Mouse (Mus musculus) liver, adult (tissue): Measurements from ENCODE around the gene Ltbp3.

Source experiments
- GATA4 ChIP-seq: IDR thresholded peaks from 2 replicates; pipeline ENCODE4 v1.6.1; 2014; ENCODE audit warnings: mild to moderate bottlenecking, low read length; ENCODE audit not compliant: insufficient replicate concordance

Ltbp3 gene

GRCm38 (mm10) chr19:5802787-5803040, 62.0 kb downstream of the Ltbp3 start:
- TF ChIP-seq GATA4 = no peak

DNA sequence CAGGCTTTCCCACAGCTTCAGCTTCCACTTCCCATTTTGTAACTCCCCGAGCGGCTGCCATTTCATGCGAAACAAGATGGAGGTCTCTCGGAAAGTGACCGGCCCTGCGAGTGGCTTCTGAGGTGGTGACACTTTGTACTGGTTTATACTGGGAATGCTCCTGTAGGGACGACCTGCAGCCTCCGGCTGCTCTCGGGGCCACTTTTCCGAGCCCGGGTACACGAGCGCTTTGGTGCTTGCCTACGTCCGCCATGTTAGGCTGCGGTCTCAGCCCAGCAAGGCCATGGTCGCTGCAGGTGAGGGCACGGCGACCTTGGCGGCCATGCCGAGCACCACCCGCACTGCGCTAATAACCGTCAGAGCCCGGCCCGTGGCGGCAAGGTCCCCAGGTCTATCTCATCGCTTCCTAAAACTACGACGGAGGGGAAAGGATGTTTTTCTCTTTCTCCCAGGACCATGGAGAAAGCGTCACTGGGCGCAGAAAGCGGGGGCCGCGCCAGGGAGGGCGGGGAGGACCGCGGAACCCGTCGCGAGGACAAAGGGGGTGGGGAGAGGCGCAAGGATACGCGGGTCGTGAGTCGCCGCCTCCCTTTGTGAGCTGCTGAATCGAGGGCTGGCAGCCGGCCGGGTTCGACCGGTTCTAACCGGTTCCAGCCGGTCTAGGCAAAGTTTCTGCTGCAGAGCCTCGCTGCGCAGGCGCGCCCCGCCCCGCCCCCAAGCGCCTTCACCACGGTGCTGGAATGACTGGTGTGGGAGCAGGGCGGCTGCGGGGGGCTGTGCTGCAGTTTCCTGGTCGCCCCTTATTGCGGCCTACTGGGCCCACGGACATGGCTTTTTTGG, 62.6 kb downstream of the Ltbp3 start:
- peak; percentile 13; the same call in 1 of the 2 replicates for TF ChIP-seq GATA4

DNA sequence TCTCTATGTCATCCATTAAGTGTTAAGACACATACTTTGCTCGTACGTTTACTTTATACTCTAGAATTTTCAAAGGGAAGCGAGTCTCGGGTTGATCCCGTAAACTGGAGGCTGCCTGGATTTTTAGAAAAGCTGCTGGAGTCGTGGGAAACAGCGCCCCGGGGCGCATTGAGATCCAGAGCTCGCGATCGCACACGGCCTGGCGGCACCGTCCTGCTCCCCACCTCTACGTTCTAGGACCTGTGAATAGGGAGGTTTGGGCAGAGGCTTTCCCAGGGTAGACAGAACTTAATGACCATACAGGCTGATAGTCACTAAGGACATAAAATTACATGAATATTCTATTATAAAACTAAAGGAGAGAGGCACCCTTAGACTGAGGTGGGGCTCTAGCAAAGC, 63.2 kb downstream of the Ltbp3 start:
- no peak for TF ChIP-seq GATA4

GRCm38 (mm10) chr19:5804371-5804899, 63.7 kb downstream of the Ltbp3 start:
- TF ChIP-seq GATA4 = no peak

DNA sequence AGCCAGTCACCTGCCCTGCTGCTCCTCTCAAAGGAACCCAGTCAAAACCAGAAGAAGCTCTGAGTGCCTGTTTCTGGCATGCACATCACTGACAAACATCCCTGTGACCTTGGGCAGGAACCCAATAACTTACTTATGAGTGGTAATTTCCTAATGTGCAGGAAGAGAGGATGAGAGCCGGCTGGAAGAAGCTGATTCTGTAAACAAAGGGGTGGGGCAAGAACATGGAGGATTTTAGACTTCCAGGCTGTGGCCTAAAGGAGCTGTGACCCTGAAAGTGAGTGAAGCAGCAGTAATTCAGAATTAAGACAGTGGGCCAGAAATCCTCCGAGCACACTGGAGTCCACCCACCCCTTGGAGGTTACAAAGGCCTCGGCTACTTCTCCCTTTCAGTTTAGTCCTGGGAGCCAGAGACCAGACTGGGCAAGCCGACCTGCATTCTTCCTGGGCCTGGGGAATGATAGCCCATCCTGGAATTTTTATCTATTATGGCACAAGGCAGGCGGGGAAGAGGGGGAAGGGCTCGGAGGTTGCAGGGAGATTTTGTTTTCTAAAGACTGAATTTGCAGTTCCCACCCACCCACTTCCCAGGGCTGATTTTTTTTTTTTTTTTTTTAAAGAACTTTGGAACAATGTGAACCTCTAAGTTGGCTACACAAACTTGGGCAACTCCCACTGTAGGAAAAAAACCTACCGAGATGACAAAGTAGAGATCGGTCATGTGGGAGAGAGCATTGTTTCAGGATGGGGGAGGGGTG, 65.5 kb downstream of the Ltbp3 start:
- peak; percentile 13; the same call in 1 of the 2 replicates for TF ChIP-seq GATA4

GRCm38 (mm10) chr19:5806809-5807205, 66.1 kb downstream of the Ltbp3 start:
- TF ChIP-seq GATA4 = no peak

- no peak for TF ChIP-seq GATA4
Measured at GRCm38 (mm10) chr19:5807740-5808139, 67.0 kb downstream of the Ltbp3 start.
